Mouse (Mus musculus): ENCODE data around the gene Nt5dc3. TPM values are rescaled to one million over a fixed set of nuclear protein-coding genes. Genes with fewer than 3 reads are reported as not detected.

The Nt5dc3 gene
- polyA plus RNA-seq, 2 experiments from 2014 or later: 0.79 to 1.2 TPM

DNA sequence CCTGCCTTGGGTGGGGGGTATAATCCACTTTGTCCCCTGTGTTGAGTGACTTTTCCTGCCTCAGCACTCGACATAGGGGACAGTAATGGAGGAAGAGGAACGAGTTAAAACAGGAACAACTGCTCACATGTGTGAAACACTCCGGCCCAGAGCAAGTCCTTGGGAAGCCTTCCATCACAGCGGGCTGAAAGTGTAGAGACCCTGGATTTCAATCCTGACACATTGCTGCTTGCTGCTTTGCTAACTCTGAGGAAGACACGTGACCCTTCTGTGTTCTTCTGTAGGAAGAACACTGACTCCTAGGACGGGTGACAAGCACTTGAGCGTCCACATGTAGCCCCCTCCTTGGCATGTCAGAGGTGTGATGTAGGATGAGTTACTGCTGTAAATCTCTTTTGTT, 36.3 kb downstream of the Nt5dc3 start:
- no peak for ATAC-seq

DNA sequence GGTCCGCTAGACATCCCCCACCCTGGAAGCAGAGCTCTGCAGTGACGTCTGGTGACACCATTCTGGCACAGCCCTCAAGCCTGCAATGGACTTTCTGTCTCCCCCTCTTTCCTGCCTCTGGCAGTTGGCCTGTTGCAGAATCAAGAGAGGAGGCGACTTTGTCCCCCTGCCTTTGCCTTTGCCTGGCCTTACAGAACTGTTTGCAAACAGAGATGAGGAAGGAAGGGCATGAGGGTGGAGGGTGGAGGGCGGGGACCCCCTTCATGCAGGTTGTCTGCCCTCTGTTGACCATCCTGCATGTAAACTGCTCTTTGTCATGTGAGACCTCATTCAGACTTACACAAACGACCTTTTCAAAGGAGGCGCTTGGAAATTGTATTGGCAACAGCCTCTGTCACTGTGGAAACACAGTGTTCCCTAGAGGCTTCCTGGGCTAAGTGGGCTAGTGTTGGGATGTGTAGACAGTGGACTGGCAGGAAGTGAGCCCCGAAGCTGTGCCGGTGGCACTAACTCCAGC, 40.9 kb downstream of the Nt5dc3 start:
- no peak for ATAC-seq

DNA sequence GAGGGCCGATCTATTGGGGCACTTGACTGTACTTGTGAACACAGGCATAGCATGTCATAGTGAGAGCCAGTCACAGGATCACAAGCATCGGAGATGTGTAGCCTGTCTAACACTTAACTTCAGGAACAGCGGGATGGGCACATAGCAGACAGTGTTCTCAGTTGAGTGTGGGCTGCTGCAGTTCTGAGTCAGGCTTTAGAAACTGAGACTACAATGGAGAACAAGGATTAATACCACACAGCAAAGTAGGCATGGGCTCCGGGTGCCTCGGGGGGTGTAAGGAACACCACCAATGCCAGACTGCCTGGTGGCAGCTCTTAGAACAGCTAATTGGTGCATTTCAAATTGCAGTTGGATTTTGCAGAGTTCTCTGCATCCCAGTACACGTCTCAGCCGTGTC, 42.2 kb downstream of the Nt5dc3 start:
- ATAC-seq: no peak

DNA sequence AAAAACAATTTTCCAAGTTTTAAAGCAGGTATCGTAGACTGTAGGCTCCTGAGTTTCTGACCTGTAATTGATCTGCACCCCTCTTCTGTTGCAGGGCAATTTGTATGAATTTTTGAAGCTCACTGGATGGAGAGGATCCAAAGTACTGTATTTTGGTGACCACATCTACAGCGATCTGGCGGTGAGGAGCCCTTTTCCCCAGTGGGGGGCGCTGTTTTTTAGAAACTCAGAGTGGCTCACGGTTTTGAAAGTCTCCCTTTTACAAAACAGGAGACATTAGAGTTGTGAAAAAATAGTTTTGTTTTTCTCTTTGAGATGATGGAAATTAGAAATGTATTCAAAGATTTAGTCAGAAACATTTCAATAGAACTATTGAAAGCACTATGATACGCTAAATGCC, 45.3 kb downstream of the Nt5dc3 start:
- ATAC-seq: no peak

DNA sequence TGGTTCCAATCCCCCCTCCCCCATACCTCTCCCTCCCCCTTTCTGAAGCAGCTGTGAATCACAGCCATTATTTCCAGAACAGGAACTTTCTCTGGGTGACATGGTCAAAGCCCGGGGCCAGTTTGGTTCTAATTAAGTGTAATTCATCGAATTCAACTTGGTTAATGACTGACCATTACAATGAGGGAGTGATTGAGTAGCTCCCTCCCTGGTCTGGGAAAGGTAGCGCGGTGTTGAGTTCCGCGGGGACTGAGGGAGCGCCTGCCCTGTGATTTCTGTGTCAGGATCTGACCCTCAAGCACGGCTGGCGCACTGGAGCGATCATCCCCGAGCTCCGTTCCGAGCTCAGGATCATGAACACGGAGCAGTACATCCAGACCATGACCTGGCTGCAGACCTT, 46.1 kb downstream of the Nt5dc3 start:
- ATAC-seq: no peak

DNA sequence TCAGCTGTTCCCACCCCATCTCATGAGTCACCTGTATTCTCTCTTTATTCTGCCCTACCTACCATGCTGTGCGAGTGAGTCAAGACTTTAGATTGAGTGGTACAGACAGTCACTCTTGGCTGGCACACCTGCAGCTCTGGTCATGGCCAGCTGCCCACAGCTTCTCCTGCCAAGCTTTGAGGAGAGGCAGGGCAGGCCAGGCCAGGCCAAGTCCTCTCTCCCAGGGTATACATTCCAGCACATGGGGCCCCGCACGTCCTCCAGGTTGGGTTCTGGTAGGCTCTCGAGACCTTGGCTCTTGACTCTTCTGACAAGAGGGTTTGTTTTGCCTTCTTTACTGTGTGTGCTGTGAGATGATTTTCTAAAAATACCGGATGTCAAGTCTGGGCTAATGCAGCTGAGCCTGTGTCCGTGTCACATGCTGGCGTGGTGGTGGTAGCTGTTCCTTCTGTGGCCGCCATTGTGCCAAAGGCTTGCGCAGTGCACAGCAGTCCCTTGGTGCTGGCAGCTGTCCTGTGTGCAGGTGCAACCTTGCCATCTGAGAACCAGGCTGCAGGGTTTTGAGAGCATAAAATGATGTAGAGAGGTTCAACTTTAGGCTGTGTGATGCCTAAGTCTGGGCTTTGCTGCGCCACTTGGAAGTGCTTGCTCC, 47.2 kb downstream of the Nt5dc3 start:
- no peak for ATAC-seq

DNA sequence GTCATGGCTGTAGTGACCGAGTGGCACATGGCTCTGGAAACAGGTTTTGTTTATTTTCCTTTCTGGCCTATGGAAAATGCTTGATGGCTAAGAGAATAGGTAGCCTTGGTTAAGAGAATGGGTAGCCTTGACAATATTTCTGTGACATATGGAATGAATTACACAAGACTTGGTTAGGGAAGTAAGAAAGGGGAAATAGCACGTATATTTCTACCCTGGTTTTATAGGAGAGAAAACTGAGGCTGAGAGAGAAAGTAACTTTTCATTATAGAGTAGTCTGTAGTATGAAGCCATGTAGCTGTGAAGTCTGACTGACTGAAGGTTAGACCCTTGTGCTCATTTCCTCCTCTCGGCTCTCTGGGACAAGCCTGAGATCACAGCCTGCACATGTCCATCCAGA, 48.1 kb downstream of the Nt5dc3 start:
- ATAC-seq: no peak

DNA sequence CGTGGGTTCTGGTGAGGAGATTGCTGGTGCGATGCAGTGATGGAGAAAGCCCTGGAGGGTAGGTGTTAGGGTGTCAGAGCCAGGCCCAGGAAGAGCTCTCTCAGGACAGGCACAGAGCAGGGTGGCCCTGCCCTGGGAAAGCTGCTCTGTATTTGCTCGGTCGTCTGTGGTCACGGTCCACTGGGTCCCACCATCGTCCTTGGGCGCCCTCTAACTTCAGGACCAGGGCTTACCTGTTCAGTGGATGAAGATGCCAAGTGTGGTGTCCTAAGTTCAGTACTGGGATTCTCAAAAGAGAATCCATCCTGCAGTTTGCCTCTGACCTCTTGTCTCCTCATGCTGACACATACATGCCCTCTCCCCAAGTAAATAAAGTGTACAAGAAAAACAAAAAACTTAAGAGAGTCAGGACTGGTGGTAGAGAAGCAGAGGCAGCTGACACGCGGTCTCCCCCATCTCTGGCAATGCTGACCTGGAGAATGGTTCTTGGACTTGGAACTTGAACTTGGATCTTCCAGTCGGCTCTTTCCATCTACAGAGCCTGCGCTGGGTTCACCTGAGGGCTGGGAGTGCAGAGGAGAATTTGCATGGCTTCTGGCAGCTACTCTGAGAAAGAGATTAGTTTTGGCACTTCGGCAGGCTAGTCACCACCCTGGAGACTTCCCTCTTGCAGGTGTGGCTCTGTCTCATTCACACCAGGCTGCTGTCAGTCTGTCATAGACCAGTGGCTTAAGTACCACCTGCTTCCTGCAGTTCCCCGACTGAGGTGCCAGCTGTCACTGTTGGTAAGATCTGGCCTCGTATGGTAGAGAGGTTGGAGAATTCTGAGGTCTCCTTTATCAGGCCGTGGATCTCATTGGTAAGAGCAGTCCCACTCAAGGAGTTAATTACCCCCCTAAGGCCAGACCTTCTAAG, 49.7 kb downstream of the Nt5dc3 start:
- ATAC-seq: no peak

DNA sequence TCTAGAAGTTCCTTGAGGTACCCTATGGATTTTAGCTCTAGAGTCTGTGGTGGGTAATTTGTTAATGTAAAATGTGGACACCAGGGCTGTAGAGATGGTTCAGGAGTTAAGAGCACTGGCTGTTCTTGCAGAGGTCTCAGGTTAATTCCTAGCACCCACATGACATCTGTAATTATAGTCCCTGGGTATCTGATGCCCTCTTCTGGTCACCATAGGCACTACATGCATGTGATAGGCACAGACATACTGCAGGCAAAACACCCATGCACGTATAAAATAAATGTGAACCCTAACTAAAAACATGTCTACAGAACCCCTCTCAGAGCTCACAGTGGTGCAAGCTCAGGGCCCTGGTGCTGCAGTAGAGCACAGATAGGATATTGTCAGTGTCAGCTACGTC, 50.7 kb downstream of the Nt5dc3 start:
- no peak for ATAC-seq

DNA sequence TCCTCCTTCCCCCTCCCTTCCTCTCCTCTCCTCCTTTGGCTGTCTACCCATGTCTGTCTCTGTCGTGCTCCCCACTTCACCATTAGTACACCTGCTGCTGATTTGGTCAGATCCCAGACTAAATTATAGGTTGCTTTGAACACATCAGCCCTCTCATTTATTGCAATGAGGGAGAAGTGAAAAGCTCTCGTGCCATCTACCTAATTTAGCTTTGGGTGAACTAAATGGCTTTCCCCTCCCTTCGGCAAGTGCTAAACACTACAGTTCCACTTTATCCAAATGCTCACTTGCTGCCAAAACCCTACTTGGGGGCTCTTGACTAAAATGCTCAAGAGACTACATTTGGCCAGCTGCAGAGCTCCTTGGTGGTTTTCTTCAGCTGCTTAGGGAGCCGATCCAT, 58.0 kb downstream of the Nt5dc3 start:
- ATAC-seq: no peak

DNA sequence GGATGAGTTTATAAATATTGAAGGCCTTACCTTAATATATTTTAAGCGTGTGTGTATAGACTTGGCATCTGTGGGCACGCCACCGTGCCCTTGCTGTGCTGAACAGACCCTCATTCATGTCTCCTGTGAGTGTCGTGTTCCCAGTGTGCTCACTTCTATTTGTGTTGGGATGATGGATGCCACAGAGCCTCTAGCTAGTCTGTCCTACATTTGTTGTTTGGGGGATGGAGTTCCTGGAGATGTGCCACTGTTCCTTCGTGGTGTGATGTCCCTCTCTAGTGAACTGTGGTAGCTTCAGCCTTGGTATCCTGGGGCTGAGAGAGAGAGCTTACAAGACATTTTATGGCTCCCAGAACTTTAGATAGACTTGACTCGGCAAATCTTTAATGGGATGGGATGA, 60.0 kb downstream of the Nt5dc3 start:
- ATAC-seq: no peak

DNA sequence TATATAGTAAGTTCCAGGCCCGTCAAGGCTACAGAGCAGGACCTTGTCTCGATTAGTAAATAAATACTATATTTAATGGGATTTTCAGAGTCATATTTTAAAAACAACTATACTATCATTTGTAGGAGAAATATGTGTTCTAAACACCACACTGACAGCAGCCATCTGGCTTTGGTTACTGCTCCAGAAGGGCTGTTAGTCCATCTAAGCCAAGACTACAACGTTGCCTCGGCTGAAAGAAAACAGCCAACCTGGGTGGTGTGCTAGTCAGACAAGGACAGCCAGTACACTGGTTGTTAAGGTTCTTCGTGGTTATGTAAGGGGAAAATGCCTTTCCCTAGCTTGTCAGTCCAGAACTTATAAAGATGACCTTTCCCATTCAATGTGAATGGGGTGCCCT, 63.9 kb downstream of the Nt5dc3 start:
- ATAC-seq: no peak

DNA sequence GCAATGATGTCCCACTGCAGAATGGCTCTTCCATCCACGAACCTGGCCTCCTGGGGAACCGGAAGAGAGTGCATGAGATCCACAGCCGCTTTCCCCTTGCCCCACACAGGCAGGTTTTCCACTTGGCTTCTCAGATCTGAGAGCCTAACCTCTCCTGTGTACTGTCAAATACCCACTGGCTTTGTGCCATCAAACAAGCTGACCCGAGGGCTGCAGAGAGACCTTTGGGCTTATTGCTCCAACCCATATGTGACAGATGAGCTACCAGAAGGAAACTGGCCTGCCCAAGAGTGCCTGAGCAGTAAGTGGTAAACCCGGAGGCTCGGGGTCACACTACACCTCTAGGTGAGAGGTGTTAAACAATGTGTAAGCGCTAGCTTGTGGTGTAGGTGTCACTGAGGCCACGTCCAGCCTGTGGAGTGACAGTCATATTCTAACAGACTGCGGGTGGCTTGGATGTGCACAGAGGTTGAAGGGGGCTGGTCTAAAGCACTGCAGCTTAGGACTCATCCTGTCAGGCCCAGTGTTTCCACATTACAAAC, 68.2 kb downstream of the Nt5dc3 start:
- ATAC-seq: no peak

DNA sequence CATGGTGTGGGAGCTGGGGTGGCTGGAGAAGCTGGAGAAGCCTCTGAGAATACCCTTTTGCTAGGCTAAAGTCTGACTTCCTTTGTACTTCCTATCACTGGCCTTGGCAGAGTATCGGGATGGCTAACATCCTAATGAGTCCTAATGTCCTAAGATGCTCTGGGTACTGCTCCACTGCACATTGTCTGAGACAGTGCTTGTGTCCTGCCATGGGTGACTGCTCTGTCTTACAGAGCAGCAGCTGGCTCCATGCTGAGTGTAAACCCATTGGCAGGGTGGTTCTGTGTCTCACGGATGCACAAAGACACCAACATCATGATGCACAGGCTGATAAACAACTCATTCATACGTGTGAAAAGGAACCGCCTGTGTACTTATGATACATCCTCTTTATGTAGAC, 70.3 kb downstream of the Nt5dc3 start:
- ATAC-seq: no peak

DNA sequence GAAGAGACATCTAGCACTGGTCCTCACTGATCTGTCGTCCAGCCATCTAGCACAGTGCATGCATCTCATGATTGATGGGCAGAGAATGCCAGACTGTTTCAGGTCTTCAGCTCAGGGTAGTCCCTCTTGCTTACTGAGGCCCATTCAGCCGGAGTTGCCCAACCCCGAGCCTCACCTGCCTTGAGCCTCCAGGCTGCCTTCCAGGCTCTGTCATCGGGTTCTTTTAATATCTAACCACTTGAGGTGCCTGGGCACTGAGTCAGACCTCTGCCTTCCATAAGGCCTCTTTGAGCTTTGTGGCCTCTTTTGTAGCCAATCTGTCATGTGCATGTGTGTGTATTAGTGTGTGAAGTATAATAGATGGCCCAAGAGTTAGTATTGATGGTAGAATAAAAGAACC, 70.7 kb downstream of the Nt5dc3 start:
- no peak for ATAC-seq

DNA sequence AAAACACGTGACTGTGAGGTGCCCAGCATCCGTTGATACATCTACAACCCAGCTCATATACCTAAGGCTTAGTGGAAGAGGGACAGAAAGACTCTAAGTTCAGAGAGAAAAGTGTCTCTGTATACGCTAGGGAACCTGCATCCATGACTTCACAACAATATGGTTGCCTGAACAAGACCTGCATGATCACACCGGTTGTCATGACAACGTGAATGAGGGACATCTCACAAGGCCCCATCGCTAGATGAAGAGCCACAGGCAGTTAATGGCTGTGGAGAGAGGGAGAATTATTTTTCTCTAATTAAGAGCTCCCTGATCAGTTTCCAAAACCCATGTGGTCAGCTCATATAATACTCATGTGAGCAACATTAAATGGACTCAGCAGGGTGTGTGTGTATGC, 73.4 kb downstream of the Nt5dc3 start:
- ATAC-seq: no peak

DNA sequence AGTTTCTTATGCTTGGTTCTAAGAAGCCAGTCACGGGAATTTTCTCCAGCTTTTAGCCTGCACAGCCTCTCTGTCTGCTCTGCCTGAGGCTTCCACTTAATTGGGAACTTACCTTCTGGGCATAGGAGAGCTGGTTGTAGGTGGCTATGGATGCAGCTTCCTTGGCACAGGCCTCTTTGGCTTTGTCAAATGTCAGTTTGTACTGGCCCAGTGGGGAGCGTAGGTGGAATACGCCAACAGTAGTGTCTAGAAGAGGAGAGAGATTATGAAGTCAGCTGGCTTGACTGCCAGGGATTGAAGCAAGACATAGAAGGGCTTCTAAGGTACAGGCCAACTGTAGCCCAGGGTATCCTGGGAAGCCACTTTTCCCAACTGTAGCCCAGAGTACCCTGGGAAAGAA, 74.6 kb downstream of the Nt5dc3 start:
- no peak for ATAC-seq

DNA sequence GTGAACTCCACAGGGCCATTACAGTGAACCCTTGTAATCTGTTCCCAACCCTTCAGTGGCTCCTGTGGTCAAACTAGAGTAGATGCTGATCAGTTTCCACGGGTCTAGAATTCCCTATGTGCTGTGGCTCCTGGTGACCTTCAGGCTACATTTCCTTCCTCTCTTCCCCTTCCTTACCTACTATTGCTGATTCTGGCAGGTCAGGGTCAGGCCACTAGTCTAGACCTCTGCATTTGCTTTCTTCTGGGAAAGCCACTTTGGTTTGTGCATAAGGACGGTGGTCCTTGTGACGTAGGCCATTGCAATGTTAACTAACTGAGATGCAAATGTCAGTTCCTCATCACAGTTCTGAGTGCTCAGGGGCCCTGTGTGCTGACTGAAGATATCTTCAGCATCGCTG, 81.6 kb downstream of the Nt5dc3 start:
- ATAC-seq: no peak

DNA sequence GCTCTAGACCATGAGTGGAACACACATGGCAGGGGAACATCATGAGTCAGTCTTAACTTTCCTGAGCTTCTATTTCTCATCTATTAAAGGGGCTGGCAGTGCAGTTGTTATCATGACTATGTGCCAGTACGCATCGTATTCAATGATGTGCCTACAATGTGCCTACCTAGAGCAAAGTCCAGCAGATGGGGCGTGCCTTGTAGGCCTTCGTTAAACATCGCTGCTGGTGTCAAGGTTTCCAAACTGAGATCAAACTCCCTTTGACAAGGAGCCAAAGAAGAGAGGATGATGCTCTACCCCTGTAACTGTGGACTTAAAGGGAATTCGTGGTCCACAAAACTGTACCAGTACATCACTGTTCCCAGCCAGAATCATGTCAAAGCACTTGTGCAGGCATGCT, 83.7 kb downstream of the Nt5dc3 start:
- ATAC-seq: no peak

DNA sequence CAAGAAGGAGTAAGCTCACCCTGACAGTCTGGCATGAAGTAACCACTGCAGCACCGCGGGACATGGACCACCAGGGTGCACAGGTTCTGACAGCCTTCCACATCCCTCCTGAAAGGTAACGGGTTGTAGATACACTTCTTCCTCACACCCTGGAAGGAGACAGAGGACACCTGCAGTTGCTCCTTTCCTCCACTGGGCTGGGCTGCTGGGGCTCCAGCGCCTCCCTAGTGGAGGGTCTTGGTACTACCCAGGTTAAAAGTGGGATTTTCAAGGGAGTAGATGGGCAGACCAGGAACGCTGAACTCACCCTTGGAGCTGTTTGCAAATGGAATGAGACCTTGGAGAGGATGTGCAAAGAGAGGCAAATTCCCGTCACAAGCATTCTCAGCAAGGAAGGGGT, 84.6 kb downstream of the Nt5dc3 start:
- no peak for ATAC-seq

DNA sequence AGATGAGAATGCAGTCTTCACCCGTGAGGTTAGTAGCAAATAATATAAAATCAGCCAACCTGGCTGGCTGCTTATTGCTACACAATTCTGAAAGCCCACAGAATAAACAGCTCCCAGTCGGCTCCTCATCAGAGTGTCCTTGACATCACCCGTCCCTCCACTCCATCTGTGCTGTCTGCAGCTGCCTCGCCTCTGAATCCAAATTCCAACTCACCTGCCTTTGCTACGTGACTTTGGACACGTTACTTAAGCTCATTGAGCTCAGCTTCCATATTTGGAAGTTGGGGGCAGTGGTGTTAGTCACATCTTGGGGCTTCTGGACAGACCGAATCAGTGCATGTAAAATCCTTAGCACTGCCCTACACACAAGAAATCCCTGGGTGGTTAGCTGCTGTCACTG, 93.3 kb downstream of the Nt5dc3 start:
- no peak for ATAC-seq

DNA sequence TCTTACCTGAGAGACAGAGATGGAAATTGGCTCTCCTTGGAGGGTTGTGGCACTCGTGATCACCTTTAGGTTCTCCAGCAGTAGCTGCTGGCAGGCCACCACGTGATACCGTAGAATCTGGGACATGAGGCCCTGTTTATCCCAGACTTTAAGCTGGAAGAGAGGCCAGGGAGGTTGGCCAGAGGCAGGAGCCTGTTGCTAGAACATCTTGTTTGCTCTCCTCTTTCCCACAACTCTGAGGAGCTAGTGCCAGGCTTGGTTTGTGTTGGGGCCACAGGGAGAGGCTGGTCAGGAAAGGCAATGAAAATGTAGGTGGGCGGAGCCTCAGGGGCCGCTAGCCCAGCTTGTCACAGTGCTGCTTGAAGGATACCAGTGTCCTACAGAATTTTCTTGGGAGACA, 93.8 kb downstream of the Nt5dc3 start:
- no peak for ATAC-seq

DNA sequence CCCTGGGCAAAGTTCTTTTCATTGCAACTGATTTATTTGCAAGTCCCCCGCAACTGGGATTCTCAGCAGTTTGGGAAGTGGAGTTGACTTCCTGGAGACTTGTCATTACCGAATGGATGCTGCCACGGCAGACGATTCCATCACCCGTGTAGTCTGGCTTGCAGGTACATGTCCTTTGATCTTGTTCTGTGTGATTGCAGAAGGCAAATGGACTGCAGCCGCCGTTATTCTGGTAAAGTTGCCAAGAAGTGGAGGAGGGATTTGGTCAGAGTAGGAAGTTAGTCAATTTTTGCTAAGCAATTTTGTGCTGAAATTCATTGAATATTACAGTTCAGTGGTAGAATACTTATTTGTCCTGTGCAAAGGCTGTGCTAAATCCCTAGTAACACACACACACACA, 99.9 kb downstream of the Nt5dc3 start:
- no peak for ATAC-seq

All from activated CD4-positive, CD25-positive, alpha-beta regulatory T cell, adult 4 months (primary cell).